Mouse (Mus musculus): ENCODE data around the gene Mdm2. TPM values are rescaled to one million over a fixed set of nuclear protein-coding genes. Genes with fewer than 3 reads are reported as not detected.
A peak's percentile ranks its signal among the peaks of the same experiment; 100 is the strongest.

The Mdm2 gene
- polyA plus RNA-seq, 1 experiment from 2014 or later: 39.7 TPM

DNA sequence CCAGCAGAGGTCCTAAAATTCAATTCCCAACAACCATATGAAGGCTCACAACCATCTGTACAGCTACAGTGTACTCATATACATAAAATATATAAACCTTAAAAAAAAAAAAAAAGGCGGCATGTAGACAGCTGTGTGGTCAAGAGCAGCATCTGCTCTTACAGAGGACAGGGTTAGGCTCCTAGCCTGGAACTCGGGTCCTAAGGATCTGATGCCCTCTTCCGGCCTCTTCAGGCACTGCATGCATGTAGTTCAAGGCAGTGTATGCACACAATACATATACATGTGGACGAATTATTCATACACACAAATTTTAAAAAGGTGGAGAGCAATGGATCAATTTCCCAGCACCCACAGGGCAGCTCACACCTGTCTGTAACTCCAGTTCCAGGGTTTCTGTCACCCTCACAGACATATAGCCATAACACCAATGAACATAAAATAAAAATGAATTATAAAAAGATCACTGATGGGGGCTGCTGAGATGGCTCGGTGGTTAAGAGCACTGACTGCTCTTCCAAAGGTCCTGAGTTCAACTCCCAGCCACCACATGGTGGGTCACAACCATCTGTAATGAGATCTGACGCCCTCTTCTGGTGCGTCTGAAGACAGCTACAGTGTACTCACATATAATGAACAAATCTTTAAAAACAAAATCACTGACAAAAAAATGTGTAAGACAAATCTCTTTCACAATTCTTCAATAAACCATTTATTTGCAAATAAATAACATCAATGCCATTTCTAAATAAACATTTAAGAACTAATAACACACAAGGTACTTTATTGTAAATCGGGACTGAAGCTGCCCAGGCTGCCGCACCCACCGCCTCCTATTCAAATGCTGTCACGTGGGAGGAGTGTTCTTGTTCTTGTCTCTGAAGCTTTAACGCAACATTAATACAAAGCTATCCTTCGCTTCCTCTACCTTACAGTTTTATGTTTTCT, 22.1 kb downstream of the Mdm2 start:
- Histone ChIP-seq H3K27ac (ENCODE audit: low read depth) (no peak overlapping the region), H3K9me3 (ENCODE audit: control insufficient read depth, low read length) (no peaks in the 10 kb centered on the region), H3K9ac (ENCODE audit: low read length) (no peak overlapping the region), H3K4me1 (replicated peaks; ENCODE audit: control insufficient read depth, insufficient read depth, low read length) (no peaks in the 10 kb centered on the region), H3K36me3 (ENCODE audit: control insufficient read depth, insufficient read depth, low read length) (peaks cover 57% of the 10 kb centered on the region), H3K4me3 (ENCODE audit: low read depth, low read length) (no peak overlapping the region), H3K4me2 (ENCODE audit: low read length) (no peak overlapping the region), H3K27me3 (replicated peaks; ENCODE audit: control insufficient read depth, insufficient read depth, low read length) (no peaks in the 10 kb centered on the region)
- DNase-seq (ENCODE audit: low spot score) (no peak), ATAC-seq (replicated peaks; ENCODE audit: low FRiP score, low TSS enrichment, low read depth) (peak; percentile 72)
- WGBS: 86% methylated on average over 13 of the region's 13 CpGs

DNA sequence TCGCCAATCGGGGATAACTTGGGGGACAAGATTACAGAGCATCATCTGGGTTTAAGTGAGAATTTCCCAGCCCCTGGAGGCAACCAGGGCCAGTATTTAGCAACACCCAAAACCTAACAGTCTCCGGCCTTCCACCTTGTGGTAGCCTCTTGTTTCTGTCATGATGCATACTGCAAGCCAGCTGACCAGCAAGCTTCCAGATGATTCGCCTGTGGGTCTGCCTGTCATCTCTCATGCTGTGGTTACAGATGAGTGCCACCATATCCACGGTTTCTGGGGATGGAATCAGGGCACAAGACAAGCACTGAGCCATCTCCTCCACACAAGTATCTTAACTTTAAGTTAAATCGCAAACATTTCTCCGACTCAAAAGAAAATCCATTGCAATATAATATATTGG, 23.0 kb downstream of the Mdm2 start:
- Histone ChIP-seq H3K9ac (ENCODE audit: low read length) (no peak overlapping the region), H3K36me3 (ENCODE audit: control insufficient read depth, insufficient read depth, low read length) (peaks cover 50% of the 10 kb centered on the region), H3K4me2 (ENCODE audit: low read length) (no peak overlapping the region), H3K27ac (ENCODE audit: low read depth) (no peak overlapping the region), H3K9me3 (ENCODE audit: control insufficient read depth, low read length) (no peaks in the 10 kb centered on the region), H3K4me1 (replicated peaks; ENCODE audit: control insufficient read depth, insufficient read depth, low read length) (no peaks in the 10 kb centered on the region), H3K27me3 (replicated peaks; ENCODE audit: control insufficient read depth, insufficient read depth, low read length) (no peaks in the 10 kb centered on the region), H3K4me3 (ENCODE audit: low read depth, low read length) (no peak overlapping the region)
- 86% methylated on average over 7 of the region's 7 CpGs for WGBS
- DNase-seq (ENCODE audit: low spot score) (no peak), ATAC-seq (replicated peaks; ENCODE audit: low FRiP score, low TSS enrichment, low read depth) (no peak)

DNA sequence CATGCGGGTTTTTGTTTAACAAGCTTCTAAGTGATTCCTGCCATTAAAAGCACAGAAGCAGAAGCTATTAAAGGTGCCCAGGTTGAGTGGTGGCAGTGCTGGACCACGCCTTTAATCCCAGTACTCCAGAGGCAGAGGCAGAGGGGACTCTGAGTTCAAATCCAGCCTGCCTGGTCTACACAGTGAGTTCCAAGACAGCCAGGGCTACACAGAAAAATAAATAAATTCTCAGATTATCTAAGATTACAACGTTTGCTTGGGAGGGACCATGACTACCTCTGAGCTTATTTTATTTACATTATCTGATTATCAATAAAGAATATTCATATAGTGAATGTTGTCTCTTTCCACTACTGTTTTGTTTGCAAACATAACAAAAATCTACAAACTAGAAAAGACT, 23.5 kb downstream of the Mdm2 start:
- H3K4me3 ChIP-seq (ENCODE audit: low read depth, low read length): no peak overlapping the region
- no peaks in the 10 kb centered on the region for H3K4me1 ChIP-seq (replicated peaks; ENCODE audit: control insufficient read depth, insufficient read depth, low read length)
- WGBS: 71% methylated on average over 3 of the region's 3 CpGs
- no peak overlapping the region for H3K9ac ChIP-seq (ENCODE audit: low read length)
- no peak overlapping the region for H3K27ac ChIP-seq (ENCODE audit: low read depth)
- H3K9me3 ChIP-seq (ENCODE audit: control insufficient read depth, low read length): no peaks in the 10 kb centered on the region
- no peak for DNase-seq (ENCODE audit: low spot score)
- peaks cover 44% of the 10 kb centered on the region for H3K36me3 ChIP-seq (ENCODE audit: control insufficient read depth, insufficient read depth, low read length)
- H3K27me3 ChIP-seq (replicated peaks; ENCODE audit: control insufficient read depth, insufficient read depth, low read length): no peaks in the 10 kb centered on the region
- H3K4me2 ChIP-seq (ENCODE audit: low read length): no peak overlapping the region
- no peak for ATAC-seq (replicated peaks; ENCODE audit: low FRiP score, low TSS enrichment, low read depth)

DNA sequence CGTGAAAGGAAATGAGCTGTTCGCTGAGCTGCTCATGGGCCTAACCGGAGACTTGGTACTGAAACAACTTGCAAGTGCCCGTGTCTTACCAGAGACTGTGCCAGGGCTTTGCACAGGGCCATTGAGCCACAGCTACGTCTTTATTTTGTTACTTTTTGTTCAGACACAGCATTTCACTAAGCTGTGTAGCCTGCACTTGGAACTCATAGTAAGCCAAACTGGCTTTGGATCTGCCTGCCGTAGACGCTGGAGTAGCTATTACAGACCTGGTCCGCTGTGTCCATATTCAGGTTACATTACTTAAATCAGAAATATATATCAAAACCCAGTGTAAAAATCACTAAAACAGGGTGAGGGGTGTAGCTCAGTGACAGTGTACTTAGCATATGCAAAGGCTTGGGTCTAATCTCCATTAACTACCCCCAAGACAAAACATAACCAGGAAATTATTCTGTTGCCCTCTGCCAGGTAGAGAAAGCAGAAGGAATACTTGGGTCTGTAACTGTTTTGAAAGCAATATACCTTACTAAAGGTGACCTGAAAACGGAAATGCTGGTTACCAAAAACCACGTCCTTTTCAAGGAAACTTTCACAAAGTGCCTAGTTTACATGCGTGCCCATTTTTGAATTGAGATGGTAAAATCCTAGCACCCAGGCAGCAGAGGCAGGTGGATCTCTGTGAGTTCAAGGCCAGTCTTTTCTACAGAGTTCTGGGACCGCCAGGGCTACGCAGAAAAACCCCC, 24.5 kb downstream of the Mdm2 start:
- WGBS: 92% methylated on average over 13 of the region's 13 CpGs
- no peak for DNase-seq (ENCODE audit: low spot score)
- no peak for ATAC-seq (replicated peaks; ENCODE audit: low FRiP score, low TSS enrichment, low read depth)

DNA sequence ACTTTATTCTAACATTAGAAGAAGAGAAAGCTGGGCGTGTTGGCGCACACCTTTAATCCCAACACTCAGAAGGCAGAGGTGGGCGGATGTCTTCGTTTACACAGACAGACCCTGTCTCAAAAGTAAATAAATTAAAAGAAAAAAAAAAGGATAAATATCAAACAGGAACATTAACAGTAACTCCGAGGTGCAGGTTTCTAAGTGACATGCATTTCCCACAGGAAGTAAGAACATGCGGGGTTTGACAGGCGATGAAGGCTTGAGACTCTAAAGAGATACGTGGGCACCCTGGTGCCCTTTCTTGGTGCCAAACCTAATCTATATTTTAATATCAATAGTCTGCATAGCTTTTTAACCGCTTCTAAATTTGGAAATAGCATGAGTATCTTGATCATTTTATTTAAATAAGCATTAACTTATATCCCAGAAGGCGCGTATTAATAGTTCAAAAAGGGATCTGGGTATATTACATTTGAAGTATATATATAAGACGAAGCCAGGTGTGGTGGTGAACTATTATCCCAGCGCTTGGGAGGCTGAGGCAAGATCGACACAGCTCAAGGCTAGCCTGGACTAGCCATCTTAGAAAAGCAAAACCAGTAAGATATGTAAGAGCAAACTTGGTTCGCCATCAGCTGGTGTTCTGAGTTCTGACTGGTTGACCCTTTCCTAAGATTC, 25.2 kb downstream of the Mdm2 start:
- Histone ChIP-seq H3K4me3 (ENCODE audit: low read depth, low read length) (no peak overlapping the region), H3K36me3 (ENCODE audit: control insufficient read depth, insufficient read depth, low read length) (peaks cover 27% of the 10 kb centered on the region), H3K27me3 (replicated peaks; ENCODE audit: control insufficient read depth, insufficient read depth, low read length) (no peaks in the 10 kb centered on the region), H3K9me3 (ENCODE audit: control insufficient read depth, low read length) (no peaks in the 10 kb centered on the region), H3K27ac (ENCODE audit: low read depth) (no peak overlapping the region), H3K4me1 (replicated peaks; ENCODE audit: control insufficient read depth, insufficient read depth, low read length) (no peaks in the 10 kb centered on the region), H3K9ac (ENCODE audit: low read length) (no peak overlapping the region), H3K4me2 (ENCODE audit: low read length) (no peak overlapping the region)
- DNase-seq (ENCODE audit: low spot score) (no peak), ATAC-seq (replicated peaks; ENCODE audit: low FRiP score, low TSS enrichment, low read depth) (no peak)
- 91% methylated on average over 15 of the region's 15 CpGs for WGBS

More for the DNA sequence above, 24.5 kb downstream of the Mdm2 start:
- Histone ChIP-seq H3K36me3 (ENCODE audit: control insufficient read depth, insufficient read depth, low read length) (peaks cover 34% of the 10 kb centered on the region), H3K4me1 (replicated peaks; ENCODE audit: control insufficient read depth, insufficient read depth, low read length) (no peaks in the 10 kb centered on the region), H3K27ac (ENCODE audit: low read depth) (no peak overlapping the region), H3K27me3 (replicated peaks; ENCODE audit: control insufficient read depth, insufficient read depth, low read length) (no peaks in the 10 kb centered on the region), H3K9me3 (ENCODE audit: control insufficient read depth, low read length) (no peaks in the 10 kb centered on the region), H3K4me2 (ENCODE audit: low read length) (no peak overlapping the region), H3K4me3 (ENCODE audit: low read depth, low read length) (no peak overlapping the region), H3K9ac (ENCODE audit: low read length) (no peak overlapping the region)

DNA sequence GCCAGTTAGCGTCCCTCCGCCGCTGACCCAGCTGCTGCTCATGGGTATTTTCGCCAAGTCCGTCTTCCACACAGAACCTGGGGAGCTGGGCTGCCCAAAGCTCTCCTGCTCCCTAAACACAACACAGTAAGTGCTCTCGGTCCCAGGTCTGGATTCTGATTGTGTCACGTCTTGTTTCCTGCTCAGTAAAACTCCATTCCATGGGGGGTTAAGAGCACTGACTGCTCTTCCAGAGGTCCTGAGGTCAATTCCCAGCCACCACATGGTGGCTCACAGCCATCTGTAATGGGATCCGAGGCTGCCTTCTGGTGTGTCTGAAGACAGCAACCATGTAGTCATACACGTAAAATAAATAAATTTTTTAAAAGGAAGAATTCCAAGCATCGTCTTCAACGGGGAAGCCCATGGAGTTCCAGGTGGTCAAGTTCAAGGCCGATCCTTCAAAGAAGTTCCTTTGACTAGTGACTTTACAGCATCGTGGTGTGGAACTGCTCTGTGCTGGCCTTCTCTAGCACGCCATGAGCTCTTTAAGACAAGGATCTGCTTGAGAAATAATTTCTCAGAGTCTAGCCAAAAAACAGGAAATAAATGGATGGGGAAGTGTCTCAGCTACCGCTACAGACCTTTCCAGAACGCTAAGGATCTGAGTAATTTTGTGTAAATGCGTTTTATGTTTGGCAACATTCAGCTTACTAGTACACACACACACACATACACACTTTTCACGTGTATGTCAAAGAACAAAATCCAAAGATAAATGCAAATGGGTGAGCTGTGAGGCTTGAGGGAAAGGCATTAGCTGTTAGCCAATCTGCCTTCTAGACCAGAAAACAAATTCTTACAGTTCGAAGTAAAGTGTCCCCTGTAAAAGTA, 26.0 kb downstream of the Mdm2 start:
- H3K4me2 ChIP-seq (ENCODE audit: low read length): no peak overlapping the region
- no peak for DNase-seq (ENCODE audit: low spot score)
- H3K9me3 ChIP-seq (ENCODE audit: control insufficient read depth, low read length): no peaks in the 10 kb centered on the region
- H3K27ac ChIP-seq (ENCODE audit: low read depth): no peak overlapping the region
- H3K9ac ChIP-seq (ENCODE audit: low read length): no peak overlapping the region
- WGBS: 87% methylated on average over 19 of the region's 19 CpGs
- no peaks in the 10 kb centered on the region for H3K27me3 ChIP-seq (replicated peaks; ENCODE audit: control insufficient read depth, insufficient read depth, low read length)
- no peak for ATAC-seq (replicated peaks; ENCODE audit: low FRiP score, low TSS enrichment, low read depth)
- no peaks in the 10 kb centered on the region for H3K4me1 ChIP-seq (replicated peaks; ENCODE audit: control insufficient read depth, insufficient read depth, low read length)
- peaks cover 20% of the 10 kb centered on the region for H3K36me3 ChIP-seq (ENCODE audit: control insufficient read depth, insufficient read depth, low read length)
- H3K4me3 ChIP-seq (ENCODE audit: low read depth, low read length): no peak overlapping the region

DNA sequence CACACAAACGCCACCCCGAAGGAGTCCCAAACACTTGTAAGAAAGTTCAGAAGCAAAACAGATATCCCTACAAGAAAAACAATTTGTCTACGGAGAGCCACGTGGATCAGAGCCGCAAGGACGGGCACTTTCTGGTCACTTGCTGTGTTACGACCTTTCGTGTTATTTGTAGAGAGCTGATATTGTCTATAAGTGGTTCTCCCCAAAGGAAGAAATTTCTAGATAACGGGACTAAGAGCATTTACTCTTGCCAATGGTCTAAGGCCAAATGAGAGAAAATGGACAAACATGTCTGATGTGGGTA, 26.9 kb downstream of the Mdm2 start:
- ATAC-seq (replicated peaks; ENCODE audit: low FRiP score, low TSS enrichment, low read depth): no peak
- no peak overlapping the region for H3K4me3 ChIP-seq (ENCODE audit: low read depth, low read length)
- H3K9me3 ChIP-seq (ENCODE audit: control insufficient read depth, low read length): no peaks in the 10 kb centered on the region
- H3K36me3 ChIP-seq (ENCODE audit: control insufficient read depth, insufficient read depth, low read length): peaks cover 12% of the 10 kb centered on the region
- no peaks in the 10 kb centered on the region for H3K27me3 ChIP-seq (replicated peaks; ENCODE audit: control insufficient read depth, insufficient read depth, low read length)
- WGBS: 88% methylated on average over 9 of the region's 9 CpGs
- H3K4me2 ChIP-seq (ENCODE audit: low read length): no peak overlapping the region
- H3K9ac ChIP-seq (ENCODE audit: low read length): no peak overlapping the region
- H3K27ac ChIP-seq (ENCODE audit: low read depth): no peak overlapping the region
- no peak for DNase-seq (ENCODE audit: low spot score)
- H3K4me1 ChIP-seq (replicated peaks; ENCODE audit: control insufficient read depth, insufficient read depth, low read length): no peaks in the 10 kb centered on the region
